Mouse (Mus musculus): ENCODE data around the gene Klk5.

DNA sequence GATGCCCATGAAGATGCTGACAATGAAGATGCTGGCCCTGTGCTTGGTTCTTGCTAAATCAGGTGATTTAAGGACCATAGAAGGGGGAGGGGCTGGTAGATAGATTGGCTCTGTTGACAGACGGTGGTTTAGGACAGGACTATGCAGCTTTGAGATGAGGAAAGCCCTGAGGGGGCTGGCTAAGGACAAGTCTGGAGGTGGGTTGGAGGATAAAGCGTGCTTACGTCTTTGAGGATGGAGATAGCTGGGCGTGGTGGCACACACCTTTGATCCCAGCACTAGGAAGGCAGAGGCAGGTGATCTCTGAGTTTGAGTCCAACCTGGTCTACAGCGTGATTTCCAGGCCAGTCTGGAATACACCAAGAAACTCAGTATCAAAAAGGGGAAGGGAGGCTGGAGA, 15.7 kb upstream of the Klk5 start:
- TF ChIP-seq USF1 (IDR thresholded peaks at IDR 0.05; ENCODE audit: low read depth) (no peak), POLR2A (IDR thresholded peaks at IDR 0.05; ENCODE audit: insufficient read length, low read depth) (no peak)

Measured in myocyte (in vitro differentiated cells).